Mouse (Mus musculus) midbrain, embryonic 11.5 days (tissue): Measurements from ENCODE around the gene Ccl8. TPM values are rescaled to one million over a fixed set of nuclear protein-coding genes. Genes with fewer than 3 reads are reported as not detected.

Source experiments
- ATAC-seq: fragments of 200-750 bp; cut with Nextera tagmentation; 2 replicates; pipeline ENCODE4 v1.8.0; 2017; ENCODE audit warnings: moderate TSS enrichment, moderate library complexity; ENCODE audit not compliant: low FRiP score
- DNase-seq: peaks from one replicate; pipeline ENCODE4 v3.0.0; 2015; ENCODE audit warnings: low spot score; ENCODE audit errors: missing footprints
- H3K27ac ChIP-seq: fragments of 300-500 bp; sonication (generic); 2 replicates; pipeline ENCODE4 v1.5.1; 2014; ENCODE audit warnings: low read depth, low read length
- H3K27me3 ChIP-seq: fragments of 300-500 bp; sonication (generic); 2 replicates; pipeline ENCODE4 v1.6.1; 2014; ENCODE audit warnings: mild to moderate bottlenecking, low read length, moderate library complexity, mixed read lengths; ENCODE audit not compliant: control insufficient read depth, insufficient read depth
- H3K36me3 ChIP-seq: fragments of 300-500 bp; sonication (generic); 2 replicates; pipeline ENCODE4 v1.6.1; 2014; ENCODE audit warnings: mild to moderate bottlenecking, low read length, moderate library complexity, mixed read lengths; ENCODE audit not compliant: control insufficient read depth, insufficient read depth
- H3K4me1 ChIP-seq: fragments of 300-500 bp; sonication (generic); 2 replicates; pipeline ENCODE4 v1.6.1; 2014; ENCODE audit warnings: low read length; ENCODE audit not compliant: control insufficient read depth, insufficient read depth
- H3K4me2 ChIP-seq: fragments of 300-500 bp; sonication (generic); 2 replicates; pipeline ENCODE4 v1.6.1; 2014; ENCODE audit warnings: mild to moderate bottlenecking, moderate library complexity
- H3K4me3 ChIP-seq: fragments of 300-500 bp; sonication (generic); 2 replicates; pipeline ENCODE4 v1.5.1; 2014; ENCODE audit warnings: low read depth, low read length
- H3K9ac ChIP-seq: fragments of 300-500 bp; sonication (generic); 2 replicates; pipeline ENCODE4 v1.6.1; 2014; ENCODE audit warnings: low read length
- H3K9me3 ChIP-seq: fragments of 300-500 bp; sonication (generic); 2 replicates; pipeline ENCODE4 v1.6.1; 2016; ENCODE audit warnings: low read length; ENCODE audit not compliant: control insufficient read depth
- WGBS: fragments of 180-500 bp; shearing (Covaris S2); extraction: QIAGEN DNeasy Blood & Tissue Kit; methylation state at CpG from one replicate; pipeline ENCODE4 v1.1.7; 2014; 5-methylcytosine and 5-hydroxymethylcytosine counted together
- polyA plus RNA-seq: library from polyadenylated mRNA; unstranded; fragments of >200 nt; fragmentation: Nextera tagmentation; extraction: Ambion mirVana; gene quantifications from 2 replicates; pipeline ENCODE4 v1.2.1, GENCODE M21; 2014

Gene Ccl8
- polyA plus RNA-seq, 1 experiment from 2014 or later = not detected

DNA sequence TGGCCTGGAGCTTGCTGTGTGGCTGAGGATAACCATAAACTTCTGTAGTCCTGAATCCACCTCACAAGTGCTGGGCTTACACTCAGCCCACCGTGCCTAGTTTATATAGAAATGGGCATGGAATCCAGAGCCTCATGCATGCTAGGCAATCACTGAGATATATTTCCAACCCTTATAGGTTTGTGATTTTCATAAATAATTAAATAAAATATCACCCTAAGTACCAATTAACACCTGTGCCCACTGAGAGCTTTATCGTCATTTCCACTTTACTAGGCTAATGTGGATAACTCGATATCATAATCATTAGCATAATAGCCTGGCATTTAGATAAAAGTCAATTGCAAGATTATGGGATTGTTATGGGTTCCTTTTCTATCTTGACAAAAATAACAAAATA is 30.6 kb upstream of the Ccl8 start:
- H3K4me1 ChIP-seq = no peaks in the 10 kb centered on the region
- H3K36me3 ChIP-seq = no peaks in the 10 kb centered on the region
- H3K27me3 ChIP-seq = no peaks in the 10 kb centered on the region
- H3K9ac ChIP-seq = no peak overlapping the region
- no peak for DNase-seq
- no peak for ATAC-seq
- H3K9me3 ChIP-seq = no peaks in the 10 kb centered on the region
- no peak overlapping the region for H3K27ac ChIP-seq
- no peak overlapping the region for H3K4me2 ChIP-seq
- 89% methylated on average over 3 of the region's 3 CpGs for WGBS
- no peak overlapping the region for H3K4me3 ChIP-seq

DNA sequence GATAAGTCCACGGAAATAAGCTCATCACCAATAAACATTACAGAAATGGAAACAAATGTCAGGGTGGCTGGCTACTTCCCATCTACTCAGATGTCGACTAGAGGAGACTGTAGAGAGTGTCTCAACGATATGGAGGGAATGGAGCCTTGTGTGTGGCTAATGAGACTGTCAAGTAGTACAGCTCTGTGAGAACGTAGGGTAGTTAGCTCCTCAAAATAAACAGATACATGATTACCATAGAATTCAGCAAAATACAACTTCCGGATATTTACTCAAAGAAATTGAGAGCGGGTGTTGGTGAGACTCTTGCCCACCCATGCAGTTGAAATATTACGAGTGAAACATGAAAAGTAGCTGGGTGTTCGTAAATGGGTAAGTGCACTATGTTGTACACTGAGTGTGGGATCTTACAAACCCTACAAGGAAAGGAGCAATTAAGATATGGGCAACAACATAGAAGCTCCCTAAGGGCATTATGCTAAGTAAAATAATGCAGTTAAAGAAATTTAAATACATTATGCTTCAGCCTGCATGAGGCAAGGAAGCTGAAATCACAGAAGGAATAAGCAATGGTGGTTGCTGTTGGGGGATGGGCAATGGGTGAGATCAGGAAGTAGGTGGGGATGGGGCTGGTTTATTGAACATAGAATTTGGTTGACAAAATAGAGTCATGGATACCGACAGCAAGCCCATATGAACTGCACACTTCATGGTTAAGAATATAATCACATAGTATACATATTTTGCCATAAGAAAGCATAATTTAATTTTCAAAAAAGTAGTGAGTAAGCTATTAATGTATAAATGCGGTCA is 15.3 kb upstream of the Ccl8 start:
- DNase-seq = no peak
- H3K36me3 ChIP-seq = no peaks in the 10 kb centered on the region
- H3K4me3 ChIP-seq = no peak overlapping the region
- no peak for ATAC-seq
- no peaks in the 10 kb centered on the region for H3K4me1 ChIP-seq
- H3K9ac ChIP-seq = no peak overlapping the region
- no peak overlapping the region for H3K4me2 ChIP-seq
- WGBS = 88% methylated on average over 10 of the region's 10 CpGs
- H3K27me3 ChIP-seq = no peaks in the 10 kb centered on the region
- no peak overlapping the region for H3K27ac ChIP-seq
- no peaks in the 10 kb centered on the region for H3K9me3 ChIP-seq

DNA sequence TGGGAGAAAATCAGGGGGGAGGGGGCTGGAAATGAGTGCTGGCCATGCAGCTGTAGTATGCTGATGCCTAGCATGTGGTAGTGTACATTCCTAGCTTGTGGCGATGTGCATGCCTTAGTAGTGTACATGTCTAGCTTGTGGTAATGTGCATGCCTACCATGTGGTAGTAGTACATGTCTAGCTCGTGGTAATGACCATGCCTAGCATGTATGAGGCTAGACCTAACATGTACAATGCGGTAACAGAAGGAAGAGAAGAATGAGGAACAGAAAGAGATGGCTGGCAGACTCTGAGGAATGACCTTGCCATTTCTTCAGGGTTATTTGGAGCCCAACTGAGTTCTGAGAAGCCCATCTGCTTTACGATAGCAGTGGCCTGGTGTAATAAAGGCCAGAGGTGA is 13.9 kb upstream of the Ccl8 start:
- H3K4me2 ChIP-seq = no peak overlapping the region
- no peaks in the 10 kb centered on the region for H3K9me3 ChIP-seq
- no peak overlapping the region for H3K9ac ChIP-seq
- H3K36me3 ChIP-seq = no peaks in the 10 kb centered on the region
- H3K4me1 ChIP-seq = no peaks in the 10 kb centered on the region
- no peak overlapping the region for H3K27ac ChIP-seq
- no peak for DNase-seq
- H3K4me3 ChIP-seq = no peak overlapping the region
- ATAC-seq = no peak
- WGBS = 86% methylated on average over 4 of the region's 4 CpGs
- H3K27me3 ChIP-seq = no peaks in the 10 kb centered on the region

DNA sequence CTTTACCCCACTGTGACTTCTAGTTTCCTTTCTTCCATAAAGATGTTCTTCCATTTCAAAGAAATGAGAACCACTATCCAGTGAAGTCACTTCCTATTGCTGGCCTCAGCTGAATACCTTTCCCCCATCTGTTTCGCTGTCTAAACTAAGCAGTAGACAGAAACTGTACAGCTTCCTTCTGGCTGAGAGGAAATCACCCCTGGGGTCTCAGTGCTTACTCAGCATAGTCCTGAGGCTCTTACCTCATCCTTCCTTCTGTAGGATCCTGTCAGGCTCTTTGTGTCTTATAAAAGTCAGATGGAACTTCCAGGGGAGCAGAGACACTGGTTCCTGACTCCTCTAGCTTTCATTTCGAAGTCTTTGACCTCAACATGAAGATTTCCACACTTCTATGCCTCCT is 13.5 kb upstream of the Ccl8 start, which contains the start of gene Ccl12:
TSS of gene Ccl12 (plus strand) at position 317 of the 400 bp plus-strand sequence.
- no peak within 1 kb of the TSS for H3K27ac ChIP-seq
- H3K27me3 ChIP-seq = no peaks in the 10 kb centered on the region
- no peaks in the 10 kb centered on the region for H3K36me3 ChIP-seq
- no peak for ATAC-seq
- DNase-seq = no peak
- H3K9ac ChIP-seq = no peak within 1 kb of the TSS
- WGBS = 81% methylated on average over 2 of the region's 2 CpGs
- H3K4me2 ChIP-seq = no peak within 1 kb of the TSS
- no peaks in the 10 kb centered on the region for H3K4me1 ChIP-seq
- no peak within 1 kb of the TSS for H3K4me3 ChIP-seq
- no peaks in the 10 kb centered on the region for H3K9me3 ChIP-seq

DNA sequence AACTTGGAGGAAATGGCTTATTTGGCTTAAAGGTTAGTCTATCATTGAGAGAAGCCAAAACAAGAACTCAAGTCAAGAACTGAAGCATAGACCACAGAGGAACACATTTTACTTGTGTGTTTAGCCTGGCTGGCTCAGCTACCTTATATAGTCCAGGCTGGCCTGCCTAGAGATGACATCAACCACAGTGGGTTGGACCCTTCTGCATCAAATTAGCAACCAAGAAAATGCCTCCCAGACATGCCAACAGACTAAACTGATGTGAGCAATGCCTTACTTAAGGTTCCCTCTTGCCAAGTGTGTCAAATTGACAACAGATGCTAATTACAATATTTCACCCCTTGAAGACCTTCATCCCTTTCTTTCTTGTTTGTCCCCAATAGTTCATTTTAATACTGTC is 5.4 kb upstream of the Ccl8 start:
- Histone ChIP-seq H3K4me1 (no peaks in the 10 kb centered on the region), H3K27me3 (no peaks in the 10 kb centered on the region), H3K4me2 (no peak overlapping the region), H3K9me3 (no peaks in the 10 kb centered on the region), H3K27ac (no peak overlapping the region), H3K36me3 (no peaks in the 10 kb centered on the region), H3K9ac (no peak overlapping the region), H3K4me3 (no peak overlapping the region)
- ATAC-seq (no peak), DNase-seq (no peak)

DNA sequence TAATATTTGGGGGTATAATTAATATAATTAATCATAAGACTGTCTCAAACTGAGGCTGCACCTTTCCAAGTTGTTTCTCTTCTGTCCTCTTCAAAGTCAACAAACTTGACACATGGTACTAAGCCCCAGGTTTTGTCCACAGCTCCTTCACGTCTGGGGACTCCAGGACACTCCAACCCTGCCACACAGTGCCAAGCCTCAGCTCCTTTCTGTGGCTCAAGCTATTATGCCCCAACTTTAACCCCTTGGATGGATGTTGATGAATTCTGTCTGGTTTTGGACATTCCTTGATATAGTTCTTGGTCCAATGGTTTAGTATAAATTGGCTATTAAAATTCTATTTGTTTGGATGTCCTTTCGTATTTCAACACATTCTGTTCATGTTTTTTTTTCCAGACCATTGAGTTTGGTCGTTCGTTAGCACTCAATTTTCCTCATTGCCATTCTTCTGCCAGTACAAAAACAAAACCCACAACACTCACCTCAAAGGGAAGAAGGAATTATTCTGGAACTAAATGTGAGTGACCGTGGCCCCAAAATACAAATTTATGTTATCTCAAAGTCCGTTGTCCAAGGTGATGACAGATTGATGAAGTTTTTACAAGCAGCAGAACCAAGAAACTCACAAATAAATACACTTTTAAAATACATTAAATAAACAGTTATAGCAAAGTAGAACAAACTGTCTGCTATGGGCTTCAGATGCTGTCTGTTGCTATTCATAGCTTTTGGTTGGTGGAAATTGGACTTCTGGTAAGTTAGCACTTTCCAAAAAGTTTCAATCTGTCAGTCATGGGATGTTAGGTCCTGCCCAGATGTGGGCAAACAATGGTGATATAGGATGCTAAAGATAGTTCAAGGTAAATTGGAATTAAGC is 4.4 kb upstream of the Ccl8 start:
- no peak for ATAC-seq
- Histone ChIP-seq H3K4me1 (no peaks in the 10 kb centered on the region), H3K27me3 (no peaks in the 10 kb centered on the region), H3K9ac (no peak overlapping the region), H3K27ac (no peak overlapping the region), H3K36me3 (no peaks in the 10 kb centered on the region), H3K9me3 (no peaks in the 10 kb centered on the region), H3K4me2 (no peak overlapping the region), H3K4me3 (no peak overlapping the region)
- DNase-seq = no peak
- WGBS = 81% methylated on average over 6 of the region's 6 CpGs

DNA sequence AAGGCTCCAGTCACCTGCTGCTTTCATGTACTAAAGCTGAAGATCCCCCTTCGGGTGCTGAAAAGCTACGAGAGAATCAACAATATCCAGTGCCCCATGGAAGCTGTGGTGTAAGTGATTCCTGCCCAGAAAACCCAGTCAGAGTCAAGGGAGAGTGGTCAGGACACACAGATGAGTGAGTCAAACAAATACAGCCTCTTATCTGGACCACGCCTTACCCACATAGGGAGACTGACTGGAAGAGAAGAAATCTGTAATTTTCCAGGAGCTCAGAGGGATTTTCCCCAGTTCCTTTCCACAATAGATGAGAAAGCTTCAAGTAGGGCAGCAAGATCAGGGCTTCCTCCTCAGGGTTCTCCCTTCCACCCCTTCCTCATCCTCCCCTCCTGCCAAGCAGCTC is 1.1 kb downstream of the Ccl8 start:
- Histone ChIP-seq H3K36me3 (no peaks in the 10 kb centered on the region), H3K27ac (no peak overlapping the region), H3K4me3 (no peak overlapping the region), H3K27me3 (no peaks in the 10 kb centered on the region), H3K4me1 (no peaks in the 10 kb centered on the region), H3K9me3 (no peaks in the 10 kb centered on the region), H3K9ac (no peak overlapping the region), H3K4me2 (no peak overlapping the region)
- 87% methylated on average over 3 of the region's 3 CpGs for WGBS
- ATAC-seq (no peak), DNase-seq (no peak)

DNA sequence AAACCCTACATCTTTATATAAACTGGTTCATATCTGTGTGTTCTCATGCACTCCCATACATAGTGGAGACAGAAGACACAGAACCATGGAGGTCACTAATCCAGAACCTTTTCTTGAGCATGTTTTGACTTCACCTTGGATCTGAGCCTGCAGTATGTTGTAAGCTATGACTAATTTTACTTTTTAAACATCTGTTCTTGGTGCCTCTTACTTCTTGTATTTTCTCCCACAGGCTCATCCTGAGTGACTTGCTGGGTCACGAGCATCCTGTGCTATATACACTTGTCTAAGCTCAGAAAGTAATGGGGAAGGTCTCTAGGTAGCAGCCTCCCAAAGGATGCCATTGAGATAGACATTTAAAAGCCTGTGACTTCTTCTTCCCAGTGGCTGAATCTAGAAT is 18.0 kb downstream of the Ccl8 start:
- no peak overlapping the region for H3K4me2 ChIP-seq
- H3K9me3 ChIP-seq = no peaks in the 10 kb centered on the region
- H3K36me3 ChIP-seq = no peaks in the 10 kb centered on the region
- DNase-seq (no peak), ATAC-seq (no peak)
- no peaks in the 10 kb centered on the region for H3K4me1 ChIP-seq
- H3K27me3 ChIP-seq = no peaks in the 10 kb centered on the region
- no peak overlapping the region for H3K27ac ChIP-seq
- H3K9ac ChIP-seq = no peak overlapping the region
- 64% methylated on average over 1 of the region's 1 CpGs for WGBS
- H3K4me3 ChIP-seq = no peak overlapping the region

DNA sequence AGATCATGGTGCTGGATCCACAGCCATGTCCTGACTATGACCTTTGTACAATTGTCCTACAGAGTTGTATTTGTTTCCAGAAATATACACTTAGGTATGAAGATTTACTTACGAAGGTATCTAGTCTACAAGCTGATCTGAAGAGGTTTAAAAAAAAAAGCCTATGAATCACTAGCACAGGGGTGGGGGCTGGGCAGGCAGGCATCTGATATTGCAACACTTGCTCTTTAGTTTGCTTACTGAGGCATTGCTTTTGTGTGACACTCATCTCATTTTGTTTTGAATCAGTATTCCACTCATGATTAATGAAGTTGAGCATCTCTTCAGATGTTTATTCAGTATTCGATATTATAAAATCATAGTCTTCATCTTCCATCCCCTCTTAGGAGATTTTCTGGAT is 21.2 kb downstream of the Ccl8 start:
- H3K4me3 ChIP-seq = no peak overlapping the region
- H3K9ac ChIP-seq = no peak overlapping the region
- DNase-seq = no peak
- H3K36me3 ChIP-seq = no peaks in the 10 kb centered on the region
- H3K9me3 ChIP-seq = no peaks in the 10 kb centered on the region
- WGBS = 90% methylated on average over 2 of the region's 2 CpGs
- H3K4me1 ChIP-seq = no peaks in the 10 kb centered on the region
- H3K4me2 ChIP-seq = no peak overlapping the region
- H3K27me3 ChIP-seq = no peaks in the 10 kb centered on the region
- no peak for ATAC-seq
- H3K27ac ChIP-seq = no peak overlapping the region
